Mouse (Mus musculus) stomach, postnatal 0 days (tissue): ENCODE results near the gene C8b.

Experiments used
- CTCF ChIP-seq: IDR thresholded peaks from 2 replicates; pipeline ENCODE4 v1.5.1; 2016; ENCODE audit warnings: antibody characterized with exemption, low read depth, mild to moderate bottlenecking, moderate library complexity
- EP300 ChIP-seq: optimal IDR thresholded peaks from 2 replicates; pipeline ENCODE3; 2016; ENCODE audit warnings: antibody characterized with exemption

DNA sequence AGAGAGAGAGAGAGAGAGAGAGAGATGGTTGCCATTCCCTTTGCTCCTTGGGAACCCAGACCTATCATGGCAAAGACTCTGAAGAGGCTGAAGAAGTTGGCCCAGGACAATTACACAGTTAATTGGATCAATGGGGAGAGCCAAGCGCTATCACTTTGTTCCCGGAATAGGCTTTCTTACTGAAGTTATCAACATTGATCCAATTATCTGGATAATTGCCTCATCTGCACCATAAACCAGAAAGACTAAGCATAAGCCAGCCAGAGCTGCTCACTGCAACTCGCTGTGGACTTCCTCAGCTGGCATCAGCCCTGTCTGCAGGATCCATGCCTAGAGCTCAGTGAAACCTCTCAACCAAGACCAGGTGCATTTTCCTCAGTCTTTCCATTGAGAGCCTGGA, 9.5 kb downstream of the C8b start:
- TF ChIP-seq CTCF (no peak), EP300 (no peak)
